Mouse (Mus musculus) brain, embryonic 14.5 days (tissue): ENCODE measurements at regions not wholly inside any gene's neighbourhood (a gene's known extent, or its start where the extent isn't known, plus 50 kb on each side); places are given as distances from the start of the nearest gene placed in this dataset.

Experiments used
- CTCF ChIP-seq: fragments of 200-500 bp; IDR thresholded peaks from 2 replicates; pipeline ENCODE4 v1.5.1; 2012; ENCODE audit warnings: inconsistent platforms, mild to moderate bottlenecking, moderate library complexity, borderline replicate concordance; ENCODE audit not compliant: insufficient read depth, insufficient read length; ENCODE audit errors: extremely low read depth
- POLR2A ChIP-seq: fragments of 200-500 bp; IDR thresholded peaks from 2 replicates; pipeline ENCODE4 v1.6.1; 2012; ENCODE audit warnings: mild to moderate bottlenecking, inconsistent platforms, borderline replicate concordance; ENCODE audit not compliant: poor library complexity, insufficient read depth, insufficient read length, severe bottlenecking; ENCODE audit errors: extremely low read depth

GRCm38 (mm10) chr2:117886516-117886915, 225.2 kb upstream of the Thbs1 start:
- TF ChIP-seq CTCF (no peak), POLR2A (no peak)
